Mouse (Mus musculus) mesoderm, embryonic 11.5 days (tissue): ENCODE measurements at regions not wholly inside any gene's neighbourhood (a gene's known extent, or its start where the extent isn't known, plus 50 kb on each side); places are given as distances from the start of the nearest gene placed in this dataset.

ENCODE experiments used
- DNase-seq: peaks from one replicate; pipeline ENCODE4 v3.0.0-alpha.2; 2012; ENCODE audit warnings: low read depth, low spot score

- no peak for DNase-seq
Observed at GRCm38 (mm10) chr9:46512276-46513051, 192.7 kb upstream of the 4931429L15Rik start.

GRCm38 (mm10) chr9:46511307-46511706 lies 191.5 kb upstream of the 4931429L15Rik start:
- no peak for DNase-seq

GRCm38 (mm10) chr9:46509896-46510295 lies 190.1 kb upstream of the 4931429L15Rik start:
- no peak for DNase-seq

- DNase-seq = no peak
Observed at GRCm38 (mm10) chr9:46509458-46509857, 189.7 kb upstream of the 4931429L15Rik start.

GRCm38 (mm10) chr9:46507036-46507435 lies 187.2 kb upstream of the 4931429L15Rik start:
- no peak for DNase-seq

GRCm38 (mm10) chr9:46504536-46504935 lies 184.8 kb upstream of the 4931429L15Rik start:
- DNase-seq = no peak

GRCm38 (mm10) chr9:46504133-46504416 lies 184.3 kb upstream of the 4931429L15Rik start:
- DNase-seq = no peak

GRCm38 (mm10) chr9:46503321-46504132 lies 183.7 kb upstream of the 4931429L15Rik start:
- DNase-seq = no peak

- DNase-seq = no peak
Observed at GRCm38 (mm10) chr9:46499426-46499825, 179.6 kb upstream of the 4931429L15Rik start.

GRCm38 (mm10) chr9:46498861-46499260 lies 179.1 kb upstream of the 4931429L15Rik start:
- DNase-seq = no peak

GRCm38 (mm10) chr9:46495276-46495675 lies 175.5 kb upstream of the 4931429L15Rik start:
- DNase-seq = no peak

GRCm38 (mm10) chr9:46482859-46483443 lies 163.2 kb upstream of the 4931429L15Rik start:
- DNase-seq = no peak

- no peak for DNase-seq
Observed at GRCm38 (mm10) chr9:46482034-46482858, 162.5 kb upstream of the 4931429L15Rik start.

GRCm38 (mm10) chr9:46481491-46481890 lies 161.7 kb upstream of the 4931429L15Rik start:
- no peak for DNase-seq

GRCm38 (mm10) chr9:46480080-46480690 lies 160.4 kb upstream of the 4931429L15Rik start:
- DNase-seq = peak; percentile 87

GRCm38 (mm10) chr9:46478611-46479010 lies 158.8 kb upstream of the 4931429L15Rik start:
- DNase-seq = no peak

GRCm38 (mm10) chr9:46476516-46476915 lies 156.7 kb upstream of the 4931429L15Rik start:
- DNase-seq = no peak

GRCm38 (mm10) chr9:46473681-46474080 lies 153.9 kb upstream of the 4931429L15Rik start:
- DNase-seq = no peak

GRCm38 (mm10) chr9:46469521-46469920 lies 149.7 kb upstream of the 4931429L15Rik start:
- no peak for DNase-seq

GRCm38 (mm10) chr9:46468306-46468705 lies 148.5 kb upstream of the 4931429L15Rik start:
- no peak for DNase-seq

GRCm38 (mm10) chr9:46467671-46468070 lies 147.9 kb upstream of the 4931429L15Rik start:
- no peak for DNase-seq
